Mouse (Mus musculus): ENCODE measurements around the gene Kif23. TPM values are rescaled to one million over a fixed set of nuclear protein-coding genes. Genes with fewer than 3 reads are reported as not detected.

Kif23 gene
- polyA plus RNA-seq, 1 experiment from 2014 or later: 85.1 TPM

DNA sequence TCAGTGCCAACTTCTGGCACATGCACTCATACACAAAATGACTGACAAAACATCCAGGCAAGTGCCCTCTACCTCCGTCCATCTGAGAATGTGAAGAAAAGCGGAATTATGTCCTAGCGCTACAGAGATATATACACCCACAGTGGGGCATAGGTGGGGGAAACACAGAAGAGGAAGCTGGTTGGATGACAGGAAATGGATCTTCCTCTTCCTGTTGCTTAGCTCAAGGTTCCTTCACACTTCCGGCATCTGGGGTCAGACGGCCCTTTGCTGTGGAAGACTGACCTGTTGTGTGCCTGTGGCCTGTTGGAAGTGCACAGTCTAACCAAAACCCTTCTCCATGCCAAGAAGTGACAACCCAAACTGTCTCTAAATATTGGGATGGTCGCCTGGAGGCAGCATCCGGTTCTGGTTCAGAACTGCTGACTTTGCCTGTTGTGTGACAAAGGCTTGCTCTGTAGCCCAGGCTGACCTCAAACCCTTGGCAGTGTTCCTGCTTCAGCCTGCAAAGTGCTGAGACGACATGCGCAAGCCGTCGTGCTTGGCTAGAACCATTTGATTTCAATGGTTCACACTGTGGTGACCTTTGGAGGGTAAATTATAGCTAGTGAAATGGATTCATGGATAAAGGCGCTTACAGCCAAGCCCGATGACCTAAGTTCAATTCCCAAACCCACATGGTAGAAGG lies 30.8 kb upstream of the Kif23 start:
- Histone ChIP-seq H3K4me3 (ENCODE audit: low read depth, low read length) (no peak overlapping the region), H3K36me3 (ENCODE audit: control insufficient read depth, insufficient read depth, low read length) (no peaks in the 10 kb centered on the region), H3K9ac (ENCODE audit: low read depth, low read length) (no peak overlapping the region), H3K27me3 (replicated peaks; ENCODE audit: control insufficient read depth, insufficient read depth, low read length) (no peaks in the 10 kb centered on the region), H3K27ac (ENCODE audit: low read depth, low read length) (no peak overlapping the region), H3K9me3 (ENCODE audit: control insufficient read depth, low read length) (no peaks in the 10 kb centered on the region), H3K4me2 (no peak overlapping the region), H3K4me1 (replicated peaks; ENCODE audit: control insufficient read depth, insufficient read depth, low read length) (no peaks in the 10 kb centered on the region)
- WGBS: 80% methylated on average over 13 of the region's 13 CpGs
- no peak for DNase-seq (ENCODE audit: low spot score)
- no peak for ATAC-seq (replicated peaks; ENCODE audit: low FRiP score)

DNA sequence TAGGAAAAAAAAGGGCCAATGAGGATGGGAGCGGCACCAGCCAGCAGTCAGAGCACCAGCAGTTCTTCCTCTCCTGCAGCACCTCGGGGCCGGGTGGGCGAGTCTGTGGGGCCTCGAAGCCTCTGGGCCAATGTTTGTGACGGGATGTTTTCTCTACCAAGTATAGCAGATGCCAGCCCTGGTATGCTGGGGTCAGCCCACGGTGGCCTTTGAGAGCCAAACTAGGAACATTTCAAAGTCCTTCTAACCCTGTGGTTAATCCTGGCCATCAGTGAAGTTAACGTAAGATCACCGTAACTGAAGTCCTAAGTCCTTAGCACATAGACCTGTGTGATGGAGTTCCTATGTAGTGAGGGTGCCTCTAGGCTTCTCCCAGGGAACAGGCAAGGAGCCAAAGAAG lies 25.5 kb upstream of the Kif23 start:
- H3K27me3 ChIP-seq (replicated peaks; ENCODE audit: control insufficient read depth, insufficient read depth, low read length): no peaks in the 10 kb centered on the region
- no peak overlapping the region for H3K4me3 ChIP-seq (ENCODE audit: low read depth, low read length)
- no peak overlapping the region for H3K9ac ChIP-seq (ENCODE audit: low read depth, low read length)
- WGBS: 69% methylated on average over 9 of the region's 9 CpGs
- H3K4me1 ChIP-seq (replicated peaks; ENCODE audit: control insufficient read depth, insufficient read depth, low read length): no peaks in the 10 kb centered on the region
- no peaks in the 10 kb centered on the region for H3K36me3 ChIP-seq (ENCODE audit: control insufficient read depth, insufficient read depth, low read length)
- no peaks in the 10 kb centered on the region for H3K9me3 ChIP-seq (ENCODE audit: control insufficient read depth, low read length)
- no peak overlapping the region for H3K4me2 ChIP-seq
- no peak overlapping the region for H3K27ac ChIP-seq (ENCODE audit: low read depth, low read length)
- ATAC-seq (replicated peaks; ENCODE audit: low FRiP score) (no peak), DNase-seq (ENCODE audit: low spot score) (no peak)

DNA sequence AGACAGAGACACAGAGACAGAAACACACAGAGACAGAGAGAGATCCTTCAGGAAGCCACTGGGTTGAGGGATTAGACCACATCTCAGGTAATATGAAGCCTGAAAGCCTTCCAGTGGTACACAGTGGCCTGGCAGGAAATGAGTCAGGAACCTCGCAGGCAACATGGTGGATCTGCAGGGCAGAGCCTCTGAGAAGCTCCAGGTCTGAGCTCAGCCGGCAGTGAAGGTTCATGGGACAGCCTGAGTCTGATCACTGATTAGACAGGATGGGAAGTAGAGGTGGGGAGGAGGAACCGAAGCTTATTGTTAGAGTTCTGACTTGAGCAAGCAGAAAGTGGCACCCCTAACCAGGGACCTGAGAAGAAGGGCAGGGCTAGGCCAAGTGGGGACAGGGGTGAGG lies 24.5 kb upstream of the Kif23 start:
- 34% methylated on average over 3 of the region's 3 CpGs for WGBS
- no peak overlapping the region for H3K9ac ChIP-seq (ENCODE audit: low read depth, low read length)

DNA sequence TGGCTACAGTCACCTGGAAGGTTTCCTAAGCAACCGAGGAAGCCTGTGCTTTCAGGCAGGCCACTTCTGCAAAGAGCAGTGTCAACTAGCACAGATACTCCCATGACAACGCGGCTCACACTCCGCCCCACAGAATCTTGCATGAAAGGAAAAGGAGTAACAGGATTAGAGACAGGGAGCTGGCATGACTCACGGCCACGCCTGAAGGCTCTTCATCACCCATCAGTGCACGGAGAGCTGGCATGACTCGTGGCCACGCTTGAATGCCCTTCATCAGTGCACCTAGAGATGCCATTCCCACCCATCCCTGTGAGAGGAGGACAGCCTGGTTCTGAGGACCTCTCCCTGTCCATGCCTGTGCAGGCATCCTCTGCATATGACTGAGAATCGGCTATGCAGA lies 20.8 kb upstream of the Kif23 start:
- Histone ChIP-seq H3K27ac (ENCODE audit: low read depth, low read length) (no peak overlapping the region), H3K27me3 (replicated peaks; ENCODE audit: control insufficient read depth, insufficient read depth, low read length) (no peaks in the 10 kb centered on the region), H3K4me1 (replicated peaks; ENCODE audit: control insufficient read depth, insufficient read depth, low read length) (no peaks in the 10 kb centered on the region; the same call in 1 of the 2 replicates), H3K4me3 (ENCODE audit: low read depth, low read length) (no peak overlapping the region), H3K4me2 (no peak overlapping the region), H3K9me3 (ENCODE audit: control insufficient read depth, low read length) (no peaks in the 10 kb centered on the region), H3K9ac (ENCODE audit: low read depth, low read length) (no peak overlapping the region), H3K36me3 (ENCODE audit: control insufficient read depth, insufficient read depth, low read length) (no peaks in the 10 kb centered on the region)
- DNase-seq (ENCODE audit: low spot score) (no peak), ATAC-seq (replicated peaks; ENCODE audit: low FRiP score) (no peak)
- WGBS: 72% methylated on average over 10 of the region's 10 CpGs

More for the DNA sequence above, 24.5 kb upstream of the Kif23 start:
- H3K4me3 ChIP-seq (ENCODE audit: low read depth, low read length): no peak overlapping the region
- H3K27me3 ChIP-seq (replicated peaks; ENCODE audit: control insufficient read depth, insufficient read depth, low read length): no peaks in the 10 kb centered on the region
- no peaks in the 10 kb centered on the region for H3K4me1 ChIP-seq (replicated peaks; ENCODE audit: control insufficient read depth, insufficient read depth, low read length)
- no peak overlapping the region for H3K27ac ChIP-seq (ENCODE audit: low read depth, low read length)
- DNase-seq (ENCODE audit: low spot score): no peak
- no peaks in the 10 kb centered on the region for H3K36me3 ChIP-seq (ENCODE audit: control insufficient read depth, insufficient read depth, low read length)
- H3K9me3 ChIP-seq (ENCODE audit: control insufficient read depth, low read length): no peaks in the 10 kb centered on the region
- ATAC-seq (replicated peaks; ENCODE audit: low FRiP score): no peak
- H3K4me2 ChIP-seq: no peak overlapping the region

DNA sequence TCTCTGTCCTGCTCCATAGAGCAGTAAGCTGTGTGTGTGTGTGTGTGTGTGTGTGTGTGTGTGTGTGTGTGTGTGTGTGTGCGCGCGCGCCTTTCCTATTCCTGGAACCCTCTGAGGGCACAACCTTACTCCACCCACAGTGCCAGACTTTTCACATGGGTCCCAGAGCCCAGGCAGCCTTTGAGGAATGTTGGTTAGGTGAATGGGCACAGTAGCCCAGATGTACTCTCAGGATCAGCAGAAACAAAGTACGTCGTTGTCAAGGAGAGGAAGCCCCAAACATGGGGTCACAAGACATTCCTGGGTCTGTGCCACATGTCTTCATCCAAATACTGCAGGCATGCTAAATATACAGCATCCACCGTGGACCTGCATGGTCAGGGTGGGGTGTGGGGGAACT lies 19.4 kb upstream of the Kif23 start:
- no peak overlapping the region for H3K4me2 ChIP-seq
- DNase-seq (ENCODE audit: low spot score): no peak
- no peaks in the 10 kb centered on the region for H3K27me3 ChIP-seq (replicated peaks; ENCODE audit: control insufficient read depth, insufficient read depth, low read length)
- WGBS: 87% methylated on average over 7 of the region's 7 CpGs
- no peak overlapping the region for H3K4me3 ChIP-seq (ENCODE audit: low read depth, low read length)
- H3K9ac ChIP-seq (ENCODE audit: low read depth, low read length): no peak overlapping the region
- no peaks in the 10 kb centered on the region for H3K36me3 ChIP-seq (ENCODE audit: control insufficient read depth, insufficient read depth, low read length)
- H3K27ac ChIP-seq (ENCODE audit: low read depth, low read length): no peak overlapping the region
- ATAC-seq (replicated peaks; ENCODE audit: low FRiP score): no peak
- no peaks in the 10 kb centered on the region for H3K9me3 ChIP-seq (ENCODE audit: control insufficient read depth, low read length)
- peaks cover under 1% of the 10 kb centered on the region; the same call in 1 of the 2 replicates for H3K4me1 ChIP-seq (replicated peaks; ENCODE audit: control insufficient read depth, insufficient read depth, low read length)

DNA sequence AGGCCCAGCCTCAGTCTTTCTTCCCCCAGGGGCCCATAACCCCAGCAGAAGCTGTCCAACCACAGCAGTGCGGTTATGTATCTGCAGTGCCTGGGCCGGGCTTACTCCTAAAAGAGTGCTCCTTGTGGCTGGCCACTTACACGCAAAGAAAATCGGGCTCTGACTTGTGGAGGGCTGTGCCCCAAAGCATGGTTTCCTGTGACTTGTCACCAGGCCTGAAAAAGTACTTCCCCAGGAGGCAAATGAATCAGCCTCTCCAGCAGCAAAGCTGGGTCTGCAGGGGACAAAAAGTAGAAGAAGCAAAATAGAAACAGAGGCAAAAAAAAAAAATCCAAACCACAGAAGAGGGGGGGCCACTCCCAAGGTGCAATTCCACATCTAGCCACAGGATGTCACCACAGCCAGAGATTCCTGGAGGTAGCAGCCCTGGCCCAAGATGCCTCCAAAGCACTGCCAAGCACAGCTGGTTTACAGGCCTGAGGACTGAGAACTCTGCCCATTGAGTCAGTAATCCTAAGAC lies 18.9 kb upstream of the Kif23 start:
- H3K27me3 ChIP-seq (replicated peaks; ENCODE audit: control insufficient read depth, insufficient read depth, low read length): no peaks in the 10 kb centered on the region
- no peaks in the 10 kb centered on the region for H3K9me3 ChIP-seq (ENCODE audit: control insufficient read depth, low read length)
- WGBS: 26% methylated on average over 4 of the region's 4 CpGs
- H3K27ac ChIP-seq (ENCODE audit: low read depth, low read length): no peak overlapping the region; the same call in 1 of the 2 replicates
- H3K4me1 ChIP-seq (replicated peaks; ENCODE audit: control insufficient read depth, insufficient read depth, low read length): peaks cover 3% of the 10 kb centered on the region; the same call in 1 of the 2 replicates
- ATAC-seq (replicated peaks; ENCODE audit: low FRiP score): no peak
- no peak overlapping the region for H3K4me3 ChIP-seq (ENCODE audit: low read depth, low read length)
- no peak overlapping the region for H3K9ac ChIP-seq (ENCODE audit: low read depth, low read length)
- H3K4me2 ChIP-seq: no peak overlapping the region; the same call in 1 of the 2 replicates
- peak; percentile 61 for DNase-seq (ENCODE audit: low spot score)
- no peaks in the 10 kb centered on the region for H3K36me3 ChIP-seq (ENCODE audit: control insufficient read depth, insufficient read depth, low read length)

DNA sequence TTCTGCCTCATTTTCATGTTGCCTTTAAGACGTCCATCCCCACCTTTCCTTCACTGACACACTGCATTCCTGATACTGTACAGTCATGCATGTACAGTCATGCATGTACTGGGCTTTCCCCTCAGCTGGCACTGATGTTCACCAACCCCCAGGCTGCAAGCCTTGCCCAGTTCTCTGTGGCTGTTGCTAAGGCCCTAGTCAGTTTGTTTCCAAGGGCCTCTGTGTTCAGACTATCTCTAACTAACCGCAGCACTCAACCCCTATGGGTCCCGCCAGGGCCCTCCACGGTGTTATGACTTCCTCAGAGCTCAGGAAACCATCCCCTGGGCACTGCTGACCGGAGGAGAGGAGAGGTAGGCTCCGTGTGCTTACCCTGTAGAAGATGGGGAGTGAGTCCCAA lies 16.8 kb upstream of the Kif23 start:
- no peak overlapping the region for H3K4me3 ChIP-seq (ENCODE audit: low read depth, low read length)
- H3K9me3 ChIP-seq (ENCODE audit: control insufficient read depth, low read length): no peaks in the 10 kb centered on the region
- H3K27me3 ChIP-seq (replicated peaks; ENCODE audit: control insufficient read depth, insufficient read depth, low read length): no peaks in the 10 kb centered on the region
- no peak overlapping the region for H3K27ac ChIP-seq (ENCODE audit: low read depth, low read length)
- H3K4me1 ChIP-seq (replicated peaks; ENCODE audit: control insufficient read depth, insufficient read depth, low read length): peaks cover 3% of the 10 kb centered on the region
- WGBS: 55% methylated on average over 6 of the region's 6 CpGs
- DNase-seq (ENCODE audit: low spot score) (no peak), ATAC-seq (replicated peaks; ENCODE audit: low FRiP score) (no peak)
- no peak overlapping the region for H3K9ac ChIP-seq (ENCODE audit: low read depth, low read length)
- H3K4me2 ChIP-seq: no peak overlapping the region
- no peaks in the 10 kb centered on the region for H3K36me3 ChIP-seq (ENCODE audit: control insufficient read depth, insufficient read depth, low read length)

DNA sequence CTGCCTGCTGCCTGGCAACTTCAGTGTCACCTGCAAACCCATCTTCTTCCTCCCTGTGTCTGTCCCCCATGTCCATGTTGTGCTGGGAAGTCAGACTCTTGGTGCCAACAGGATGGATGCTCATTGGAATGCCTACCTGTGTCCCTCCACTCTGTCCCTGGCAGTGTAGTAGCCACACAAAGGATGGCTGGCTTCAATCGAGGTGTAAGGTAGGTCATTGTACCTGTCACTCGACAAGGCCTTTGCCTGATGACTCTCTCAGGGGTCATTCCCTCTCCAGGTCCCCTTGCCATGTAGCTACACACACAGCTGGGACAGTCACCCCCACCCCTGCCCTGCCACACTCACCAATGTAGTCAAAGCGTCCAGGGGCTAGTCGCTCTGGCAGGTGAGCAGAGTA lies 14.6 kb upstream of the Kif23 start:
- no peak for ATAC-seq (replicated peaks; ENCODE audit: low FRiP score)
- no peaks in the 10 kb centered on the region for H3K36me3 ChIP-seq (ENCODE audit: control insufficient read depth, insufficient read depth, low read length)

DNA sequence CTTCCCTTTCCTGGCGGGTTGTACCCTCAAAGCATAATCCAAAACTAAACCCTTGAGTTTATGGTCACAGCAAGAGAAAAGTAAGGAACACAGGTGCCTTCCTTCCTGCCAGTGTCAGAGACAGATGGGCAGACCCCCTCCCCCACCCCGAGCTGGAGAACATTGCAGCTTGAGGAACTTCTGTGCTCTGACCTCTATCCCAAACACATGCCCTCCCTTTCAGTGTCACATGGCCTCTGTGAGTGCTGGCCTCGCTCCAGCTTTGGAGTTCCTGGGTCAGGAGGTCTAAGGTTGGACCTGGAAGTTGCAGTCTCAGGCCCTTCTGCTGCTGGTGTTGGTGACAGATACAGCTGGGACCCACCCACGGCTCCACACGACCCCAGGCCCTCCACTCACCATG lies 14.2 kb upstream of the Kif23 start:
- Histone ChIP-seq H3K4me2 (no peak overlapping the region), H3K4me3 (ENCODE audit: low read depth, low read length) (no peak overlapping the region), H3K4me1 (replicated peaks; ENCODE audit: control insufficient read depth, insufficient read depth, low read length) (peaks cover 3% of the 10 kb centered on the region), H3K27ac (ENCODE audit: low read depth, low read length) (no peak overlapping the region), H3K27me3 (replicated peaks; ENCODE audit: control insufficient read depth, insufficient read depth, low read length) (no peaks in the 10 kb centered on the region), H3K36me3 (ENCODE audit: control insufficient read depth, insufficient read depth, low read length) (no peaks in the 10 kb centered on the region), H3K9me3 (ENCODE audit: control insufficient read depth, low read length) (no peaks in the 10 kb centered on the region), H3K9ac (ENCODE audit: low read depth, low read length) (no peak overlapping the region)
- no peak for DNase-seq (ENCODE audit: low spot score)
- 40% methylated on average over 5 of the region's 5 CpGs for WGBS
- no peak for ATAC-seq (replicated peaks; ENCODE audit: low FRiP score)

More for the DNA sequence above, 14.6 kb upstream of the Kif23 start:
- Histone ChIP-seq H3K27me3 (replicated peaks; ENCODE audit: control insufficient read depth, insufficient read depth, low read length) (no peaks in the 10 kb centered on the region), H3K4me3 (ENCODE audit: low read depth, low read length) (no peak overlapping the region), H3K4me2 (no peak overlapping the region), H3K9me3 (ENCODE audit: control insufficient read depth, low read length) (no peaks in the 10 kb centered on the region), H3K9ac (ENCODE audit: low read depth, low read length) (no peak overlapping the region), H3K27ac (ENCODE audit: low read depth, low read length) (no peak overlapping the region), H3K4me1 (replicated peaks; ENCODE audit: control insufficient read depth, insufficient read depth, low read length) (peaks cover 3% of the 10 kb centered on the region)
- WGBS: 71% methylated on average over 4 of the region's 4 CpGs
- DNase-seq (ENCODE audit: low spot score): no peak
